Comparison of ENCODE assay signal across 8 mouse cellular contexts in genomic region chr1:179477157-179477902, GRCm38 (mm10). TPM values are rescaled to one million over a fixed set of nuclear protein-coding genes. Genes with fewer than 3 reads are reported as not detected.
DNase-seq lines count a peak whose midpoint lies in the region; ATAC-seq and TF ChIP-seq lines count a peak whose summit lies in the region.
"Had no signal": no experiment of that assay in that cellular context is flagged by ENCODE, and none has a peak within 500 bp of the region (broad histone marks: within the 10 kb centered on the region; RNA-seq: fewer than 3 reads in every experiment).

No protein-coding gene starts in this region.

- no peak for TF ChIP-seq CTCF in C2C12 (IDR thresholded peaks at IDR 0.05; ENCODE audit: control insufficient read depth, insufficient read depth, insufficient read length)
- TF ChIP-seq CTCF in MEL (IDR thresholded peaks at IDR 0.05 in 2 of 3, conservative IDR thresholded peaks at IDR 0.05 in 1 of 3; ENCODE audit: control insufficient read depth in 1 of 3, insufficient read depth in 1 of 3, low read depth in 2 of 3, low read length in 3 of 3, poor library complexity in 1 of 3, severe bottlenecking in 1 of 3): peak; percentile 33 to 93 (median 83)
- peak; percentile 12; the same call in 1 of the 2 replicates for TF ChIP-seq CTCF in lung, adult 2 months (IDR thresholded peaks at IDR 0.05; ENCODE audit: insufficient read depth, low read length)

- DNase-seq in MEL (ENCODE audit: low read depth, low spot score): peak; percentile 75
- DNase-seq in cerebellum, postnatal 10 days: peak; percentile 67 to 81
- peak; percentile 16 for DNase-seq in gastrocnemius, postnatal 25 days
- peak; percentile 11 for DNase-seq in lung, adult 2 months

- TF ChIP-seq POLR2A in MEL (IDR thresholded peaks at IDR 0.05; ENCODE audit: control insufficient read depth in 1 of 2, insufficient read depth in 1 of 2, low read depth in 1 of 2, low read length in 2 of 2, poor library complexity in 1 of 2): no peak
- TF ChIP-seq POLR2A in lung, adult 2 months (IDR thresholded peaks at IDR 0.05; ENCODE audit: borderline replicate concordance, extremely low read depth, low read depth, low read length): no peak

- no peaks in the 10 kb centered on the region for H3K79me2 ChIP-seq in C2C12 (ENCODE audit: control insufficient read depth, insufficient read depth)
- H3K79me2 ChIP-seq in MEL (ENCODE audit: control insufficient read depth, insufficient read depth, low read length, poor library complexity): no peaks in the 10 kb centered on the region

- H3K79me3 ChIP-seq in C2C12 (ENCODE audit: low read depth): peaks cover 2% of the 10 kb centered on the region

- no peaks in the 10 kb centered on the region for H3K4me1 ChIP-seq in MEL (ENCODE audit: control insufficient read depth in 1 of 2, insufficient read depth in 2 of 2, low read length in 2 of 2)
- peaks cover 17% of the 10 kb centered on the region for H3K4me1 ChIP-seq in kidney, embryonic 16.5 days (ENCODE audit: insufficient read depth, low read length)
- H3K4me1 ChIP-seq in lung, adult 2 months (ENCODE audit: control insufficient read depth, insufficient read depth, low read length): no peaks in the 10 kb centered on the region
- H3K4me1 ChIP-seq in neural tube, embryonic 15.5 days: peaks cover 13% of the 10 kb centered on the region; the same call in 1 of the 2 replicates

- H3K9ac ChIP-seq in MEL (ENCODE audit: control insufficient read depth, low read depth, low read length, poor library complexity, severe bottlenecking): no peak overlapping the region
- H3K9ac ChIP-seq in kidney, embryonic 16.5 days (replicated peaks; ENCODE audit: low read length): no peak overlapping the region
- no peak overlapping the region for H3K9ac ChIP-seq in neural tube, embryonic 15.5 days (replicated peaks)
- H3K9ac ChIP-seq: heart, embryonic 13.5 days had no signal

- peak; percentile 96 for TF ChIP-seq RAD21 in MEL (IDR thresholded peaks at IDR 0.05; ENCODE audit: low read depth, low read length)

- ATAC-seq in kidney, embryonic 16.5 days (ENCODE audit: low FRiP score, low TSS enrichment): peak; percentile 70
- ATAC-seq in neural tube, embryonic 15.5 days (ENCODE audit: low FRiP score): peak; percentile 79

- H3K27me3 ChIP-seq in C2C12 (ENCODE audit: control insufficient read depth, insufficient read depth, insufficient read length): no peaks in the 10 kb centered on the region
- H3K27me3 ChIP-seq in MEL (ENCODE audit: control insufficient read depth in 1 of 2, insufficient read depth in 2 of 2, low read length in 2 of 2): no peaks in the 10 kb centered on the region
- no peaks in the 10 kb centered on the region for H3K27me3 ChIP-seq in kidney, embryonic 16.5 days (ENCODE audit: insufficient read depth, low read length)
- 0 out of 2 replicates have a peak, but pooled peaks cover 3% of the 10 kb centered on the region for H3K27me3 ChIP-seq in neural tube, embryonic 15.5 days (replicated peaks)
- H3K27me3 ChIP-seq: heart, embryonic 13.5 days had no signal

- no peak overlapping the region for H3K27ac ChIP-seq in MEL (ENCODE audit: control insufficient read depth, low read depth, low read length)
- no peak overlapping the region for H3K27ac ChIP-seq in kidney, embryonic 16.5 days (ENCODE audit: low read length)
- H3K27ac ChIP-seq in neural tube, embryonic 15.5 days (replicated peaks): no peak overlapping the region
- H3K27ac ChIP-seq: heart, embryonic 13.5 days had no signal

- H3ac ChIP-seq in C2C12 (ENCODE audit: control insufficient read depth, insufficient read length, low read depth): peak overlapping the region; percentile 52

- H3K36me3 ChIP-seq in C2C12 (ENCODE audit: control insufficient read depth, insufficient read depth) (peaks cover 7% of the 10 kb centered on the region), MEL (ENCODE audit: control insufficient read depth in 1 of 2, insufficient read depth in 2 of 2, low read length in 2 of 2) (no peaks in the 10 kb centered on the region; a peak in 1 of 4 replicates)
- peaks cover 8% of the 10 kb centered on the region for H3K36me3 ChIP-seq in kidney, embryonic 16.5 days (ENCODE audit: insufficient read depth, low read length)
- peaks cover 7% of the 10 kb centered on the region; the same call in 1 of the 2 replicates for H3K36me3 ChIP-seq in neural tube, embryonic 15.5 days

- no peak overlapping the region for H3K4me2 ChIP-seq in kidney, embryonic 16.5 days (replicated peaks; ENCODE audit: low read depth, low read length)
- H3K4me2 ChIP-seq in neural tube, embryonic 15.5 days: no peak overlapping the region

- 73% methylated on average over 5 of the region's 5 CpGs for WGBS in kidney, embryonic 16.5 days
- WGBS in lung, adult 2 months: 43% methylated on average over 5 of the region's 5 CpGs
- 68% methylated on average over 5 of the region's 5 CpGs for WGBS in neural tube, embryonic 15.5 days

- no peak overlapping the region for H3K4me3 ChIP-seq in C2C12 (ENCODE audit: insufficient read depth, poor library complexity, severe bottlenecking)
- H3K4me3 ChIP-seq in MEL (ENCODE audit: control insufficient read depth in 1 of 2, insufficient read depth in 1 of 2, low read depth in 2 of 2, low read length in 2 of 2): no peak overlapping the region
- no peak overlapping the region for H3K4me3 ChIP-seq in kidney, embryonic 16.5 days (ENCODE audit: low read length)
- no peak overlapping the region for H3K4me3 ChIP-seq in lung, adult 2 months (replicated peaks; ENCODE audit: extremely low read depth, low read depth, low read length)
- H3K4me3 ChIP-seq in neural tube, embryonic 15.5 days (replicated peaks): no peak overlapping the region
- H3K4me3 ChIP-seq: heart, embryonic 13.5 days had no signal

- no peaks in the 10 kb centered on the region for H3K9me3 ChIP-seq in MEL (replicated peaks; ENCODE audit: insufficient read depth, low read length)
- H3K9me3 ChIP-seq in kidney, embryonic 16.5 days (ENCODE audit: low read length): peaks cover 10% of the 10 kb centered on the region
- peaks cover 5% of the 10 kb centered on the region; the same call in 1 of the 2 replicates for H3K9me3 ChIP-seq in neural tube, embryonic 15.5 days (replicated peaks)

- no peak for TF ChIP-seq EP300 in MEL (IDR thresholded peaks at IDR 0.05; ENCODE audit: low read depth in 1 of 2, low read length in 2 of 2)

TF ChIP-seq in C2C12, 6 proteins besides CTCF, POLR2A, EP300 and RAD21:
- peak; percentile 46 for TF ChIP-seq CEBPB (IDR thresholded peaks at IDR 0.05; ENCODE audit: low read depth)
- no peak for TF ChIP-seq MAX (IDR thresholded peaks at IDR 0.05)
- TF ChIP-seq MYOD1 (IDR thresholded peaks at IDR 0.05; ENCODE audit: control insufficient read depth, insufficient read length, low read depth): no peak
- no peak for TF ChIP-seq USF1 (IDR thresholded peaks at IDR 0.05; ENCODE audit: low read depth)
- no peak for TF ChIP-seq MYOG (IDR thresholded peaks at IDR 0.05; ENCODE audit: control insufficient read depth, extremely low read depth, insufficient read length)

TF ChIP-seq in MEL, 35 proteins besides CTCF, POLR2A, EP300 and RAD21:
- TF ChIP-seq SMC3 (IDR thresholded peaks at IDR 0.05; ENCODE audit: low read depth, low read length) (peak; percentile 81), BHLHE40 (IDR thresholded peaks at IDR 0.05; ENCODE audit: borderline replicate concordance, low read depth, low read length) (no peak), JUND (IDR thresholded peaks at IDR 0.05; ENCODE audit: low read depth, low read length) (no peak), MYC (IDR thresholded peaks at IDR 0.05; ENCODE audit: low read depth, low read length) (0 out of 2 replicates have a peak, but pooled peaks have one; percentile 16), ZC3H11A (IDR thresholded peaks at IDR 0.05; ENCODE audit: low read depth, low read length) (peak; percentile 74), POLR2AphosphoS2 (IDR thresholded peaks at IDR 0.05; ENCODE audit: low read length) (no peak), MAX (IDR thresholded peaks at IDR 0.05; ENCODE audit: low read length) (no peak), MAFK (IDR thresholded peaks at IDR 0.05; ENCODE audit: borderline replicate concordance, low read depth, low read length) (no peak), MXI1 (IDR thresholded peaks at IDR 0.05; ENCODE audit: low read depth, low read length) (no peak), SIN3A (IDR thresholded peaks at IDR 0.05; ENCODE audit: low read length) (no peak), ZKSCAN1 (IDR thresholded peaks at IDR 0.05; ENCODE audit: low read depth, low read length) (no peak)

RNA-seq across cellular contexts. Expression of gene Smyd3, which starts 40.5 kb away (rescaled TPM):
- polyA plus RNA-seq in C2C12 (2012; fragmentation: generic; extraction: Trizol): 10.6 TPM
- total RNA-seq in MEL (2012; rRNA removed): 17.4 and 18.2 TPM in 2 replicates
- 10 to 100 TPM in 1 of 2 experiments, not detected in 1; 13.3 TPM for polyA plus RNA-seq in MEL (2012; ENCODE audit: insufficient read depth in 1 of 2, insufficient read length in 2 of 2, low read depth in 1 of 2, low replicate concordance in 2 of 2, missing spikeins in 1 of 2)
- 1 to 10 TPM; 4.1 to 4.6 TPM for total RNA-seq in gastrocnemius, postnatal 25 days (2021)
- polyA plus RNA-seq in kidney, embryonic 16.5 days (2015; fragmentation: Nextera tagmentation; extraction: Ambion mirVana): 20.2 and 21.4 TPM in 2 replicates
- 2.8 and 4.7 TPM in 2 replicates for polyA plus RNA-seq in lung, adult 2 months (2012; rRNA removed)
- polyA plus RNA-seq in neural tube, embryonic 15.5 days (2015; fragmentation: Nextera tagmentation; extraction: Ambion mirVana): 26.0 and 26.7 TPM in 2 replicates

Comparison
In these comparisons a context has a peak if more than half of its experiments do, and no peak if none do; other contexts are left out.
1. DNase-seq: peak in every context shown above with its lines; median percentile 75 in MEL; 74 in cerebellum, postnatal 10 days; 16 in gastrocnemius, postnatal 25 days; 11 in lung, adult 2 months.